Mouse (Mus musculus) v-Abl transformed pro-B cells (cell line): Measurements from ENCODE around the gene Chst2.

Experiments used
- in situ Hi-C, 2 experiments: fragments of 400-800 bp; cut with MboI; formaldehyde crosslinking; loops; one replicate each; pipeline ENCODE4 v1.15.1; 2025; ENCODE audit not compliant: unreplicated experiment in 2 of 2

Gene Chst2

GRCm38 (mm10) chr9:95406571-95407561 is at the start of gene Chst2:
Gene Chst2 (minus strand): TSS chr9:95406722.
- in situ Hi-C loops, result no loop called here

- in situ Hi-C loops, result loop anchor here (10.0 to 25.0 kb wide), 3 partner anchors 397 to 707 kb away; no protein-coding TSS in a partner anchor
Measured at GRCm38 (mm10) chr9:95451931-95452330, 45.4 kb upstream of the Chst2 start.

GRCm38 (mm10) chr9:95450586-95450985 is 44.1 kb upstream of the Chst2 start:
- in situ Hi-C loops, result loop anchor here (10.0 to 25.0 kb wide), 3 partner anchors 396 to 706 kb away; no protein-coding TSS in a partner anchor

GRCm38 (mm10) chr9:95442321-95442731 is 35.8 kb upstream of the Chst2 start:
- in situ Hi-C loops, result no loop called here

GRCm38 (mm10) chr9:95437883-95438282 is 31.4 kb upstream of the Chst2 start:
- in situ Hi-C loops, result no loop called here

- in situ Hi-C loops, result no loop called here
Measured at GRCm38 (mm10) chr9:95436294-95436613, 29.7 kb upstream of the Chst2 start.

- in situ Hi-C loops, result no loop called here
Measured at GRCm38 (mm10) chr9:95435506-95436293, 29.2 kb upstream of the Chst2 start.

- in situ Hi-C loops, result no loop called here
Measured at GRCm38 (mm10) chr9:95428277-95428676, 21.8 kb upstream of the Chst2 start.

GRCm38 (mm10) chr9:95413911-95414310 is 7.4 kb upstream of the Chst2 start:
- in situ Hi-C loops, result no loop called here

GRCm38 (mm10) chr9:95412047-95412446 is 5.5 kb upstream of the Chst2 start:
- in situ Hi-C loops, result no loop called here

GRCm38 (mm10) chr9:95407586-95408220 is 1.2 kb upstream of the Chst2 start:
- in situ Hi-C loops, result no loop called here

- in situ Hi-C loops, result no loop called here
Measured at GRCm38 (mm10) chr9:95405946-95406570, 464 bp downstream of the Chst2 start.

- in situ Hi-C loops, result no loop called here
Measured at GRCm38 (mm10) chr9:95405511-95405945, 994 bp downstream of the Chst2 start.

- in situ Hi-C loops, result no loop called here
Measured at GRCm38 (mm10) chr9:95404811-95405465, 1.6 kb downstream of the Chst2 start.

GRCm38 (mm10) chr9:95401686-95402085 is 4.8 kb downstream of the Chst2 start:
- in situ Hi-C loops, result no loop called here

- in situ Hi-C loops, result no loop called here
Measured at GRCm38 (mm10) chr9:95392011-95392410, 14.5 kb downstream of the Chst2 start.

GRCm38 (mm10) chr9:95389956-95390355 is 16.6 kb downstream of the Chst2 start:
- in situ Hi-C loops, result no loop called here

- in situ Hi-C loops, result no loop called here
Measured at GRCm38 (mm10) chr9:95387881-95388380, 18.6 kb downstream of the Chst2 start.

- in situ Hi-C loops, result no loop called here
Measured at GRCm38 (mm10) chr9:95375966-95376365, 30.6 kb downstream of the Chst2 start.

GRCm38 (mm10) chr9:95375336-95375735 is 31.2 kb downstream of the Chst2 start:
- in situ Hi-C loops, result no loop called here
